Mouse (Mus musculus): ENCODE data around the gene Dll3.

- no peak for TF ChIP-seq POLR2A (IDR thresholded peaks at IDR 0.05; ENCODE audit: low read depth, low read length)
- TF ChIP-seq CTCF (IDR thresholded peaks at IDR 0.05; ENCODE audit: extremely low read depth, insufficient read length, insufficient replicate concordance, low read depth, low read length), result no peak
These were observed 34.0 kb downstream of the Dll3 start for GRCm38 (mm10) chr7:28268042-28268531.
